Mouse (Mus musculus) mesoderm, embryonic 11.5 days (tissue): ENCODE measurements at regions not wholly inside any gene's neighbourhood (a gene's known extent, or its start where the extent isn't known, plus 50 kb on each side); places are given as distances from the start of the nearest gene placed in this dataset.

Source experiments
- DNase-seq: peaks from one replicate; pipeline ENCODE4 v3.0.0-alpha.2; 2012; ENCODE audit warnings: low read depth, low spot score

DNA sequence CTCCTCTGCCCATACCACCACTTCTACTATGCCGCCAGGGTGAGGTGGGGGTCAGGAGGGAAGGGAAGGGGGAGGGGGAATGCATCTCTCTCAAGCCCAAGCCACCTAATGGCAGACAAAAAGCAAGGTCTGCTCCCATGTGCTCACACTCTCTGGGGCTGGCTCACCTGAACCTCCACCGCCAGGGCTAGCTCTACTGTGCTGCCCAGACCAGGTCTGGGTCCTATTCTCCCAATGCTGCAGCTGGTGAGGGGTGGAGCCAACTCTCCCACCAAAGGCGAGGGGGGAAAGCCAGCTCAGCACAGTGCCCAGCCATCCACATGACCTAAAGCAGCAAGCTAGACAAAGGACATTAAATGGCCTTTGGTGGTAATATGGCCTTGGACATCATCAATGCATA, 158.6 kb downstream of the Chic2 start:
- no peak for DNase-seq

- no peak for DNase-seq
Observed at GRCm38 (mm10) chr5:74882563-74882962, 162.0 kb downstream of the Chic2 start.

DNA sequence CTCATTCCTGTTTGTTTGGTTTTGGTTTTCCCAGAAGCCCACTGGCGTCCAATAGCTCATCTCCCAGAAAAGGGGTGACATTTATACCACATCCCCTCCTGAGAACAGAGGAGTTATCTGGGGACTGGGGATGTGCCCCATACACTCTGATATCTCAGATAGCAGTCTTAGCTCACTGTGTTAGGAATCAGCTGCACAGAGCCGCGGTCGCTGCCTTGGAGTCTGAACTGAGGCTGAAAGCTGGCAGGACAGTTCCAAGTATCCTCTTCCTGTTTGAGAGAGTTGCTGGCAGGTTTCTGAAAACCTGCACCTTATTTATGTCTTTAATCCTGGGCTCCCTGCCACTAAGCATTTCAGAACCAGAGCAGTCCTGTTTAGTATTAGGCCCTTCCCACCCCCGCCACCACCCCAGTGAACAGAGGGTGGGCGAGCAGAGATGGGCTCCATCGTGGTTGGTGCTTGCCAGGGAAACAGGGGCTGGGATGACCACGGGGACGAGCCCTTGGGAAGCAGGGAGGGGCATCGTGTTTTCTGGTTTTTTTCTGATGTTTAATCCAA, 163.8 kb downstream of the Chic2 start:
- DNase-seq, result no peak

DNA sequence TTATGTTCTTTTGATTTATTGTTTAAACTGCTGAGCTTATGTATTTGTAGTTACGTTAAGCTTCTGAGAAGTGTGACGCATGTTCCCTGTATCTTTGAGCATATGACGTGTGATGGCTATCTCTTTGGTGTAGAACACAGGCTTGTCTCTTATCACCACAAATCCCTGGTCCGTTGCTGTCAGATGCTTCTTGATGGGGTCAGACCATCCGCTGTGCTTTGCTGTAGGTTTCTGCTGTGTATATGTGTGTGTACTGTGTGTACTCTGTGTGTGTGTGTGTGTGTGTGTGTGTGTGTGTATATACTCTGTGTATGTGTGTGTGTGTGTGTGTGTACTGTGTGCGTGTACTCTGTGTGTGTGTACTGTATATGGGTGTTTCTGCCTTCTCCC, 164.5 kb downstream of the Chic2 start:
- no peak for DNase-seq

DNA sequence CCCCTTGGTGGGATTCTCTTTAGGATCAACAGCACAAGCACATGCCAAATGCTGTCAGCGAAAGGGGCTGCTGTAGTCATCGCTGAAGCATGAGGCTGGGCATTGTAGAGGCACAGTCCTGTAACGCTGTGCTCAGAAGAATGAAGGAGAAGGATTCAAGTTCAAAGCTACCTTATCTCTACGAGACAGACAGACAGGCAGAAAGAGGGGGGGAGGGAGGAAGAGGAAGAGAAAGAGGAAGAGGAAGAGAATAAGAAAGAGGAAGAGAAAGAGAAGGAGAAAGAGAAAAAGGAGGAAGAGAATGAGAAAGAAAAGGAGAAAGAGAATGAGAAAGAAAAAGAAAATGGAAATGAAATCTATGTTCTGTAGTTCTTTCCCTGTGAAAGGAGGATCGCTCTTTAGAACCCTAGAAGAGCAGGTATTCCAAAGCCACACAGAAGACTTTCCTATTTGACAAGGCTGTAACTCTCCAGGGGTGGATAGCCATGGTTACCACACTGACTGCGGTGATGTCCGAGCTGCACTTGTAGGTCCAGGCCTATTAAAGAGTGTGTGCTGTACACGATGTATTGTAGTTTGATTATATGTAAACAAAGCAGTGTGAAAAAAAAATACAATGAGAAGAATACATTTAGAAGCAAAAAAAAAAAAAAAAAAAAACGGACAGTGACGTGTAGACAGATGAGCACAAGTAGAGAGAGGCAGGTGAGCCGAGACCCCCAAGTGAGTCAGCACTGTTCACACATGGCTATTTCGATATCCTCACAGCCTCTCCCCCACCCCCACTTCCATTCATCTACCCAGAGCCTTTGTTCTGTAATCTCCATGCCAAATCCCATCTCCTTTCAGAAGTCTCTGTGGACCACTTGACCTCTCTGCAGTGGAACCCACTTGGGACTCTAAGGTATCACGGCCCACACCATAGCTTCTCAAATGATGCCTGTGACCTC, 165.2 kb downstream of the Chic2 start:
- DNase-seq, result no peak

DNA sequence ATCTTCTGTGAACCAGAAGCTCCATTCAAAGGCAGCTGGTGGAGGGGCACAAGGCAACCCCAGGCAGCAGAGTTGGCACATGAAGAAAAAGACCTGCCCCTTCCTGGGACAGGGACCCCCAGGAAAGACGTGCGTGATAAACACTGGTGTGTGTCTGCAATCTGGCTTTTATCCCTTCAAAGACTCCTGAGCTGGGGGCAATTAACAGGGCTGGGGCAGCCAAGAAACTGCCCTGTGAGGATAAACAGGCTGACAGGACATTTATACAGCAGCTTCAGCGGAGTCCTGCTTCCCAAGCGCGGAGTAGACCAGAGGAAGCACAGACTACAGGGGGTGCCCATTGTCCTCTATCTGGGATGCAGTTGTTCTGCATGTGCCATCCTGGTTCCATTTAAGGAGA, 167.0 kb downstream of the Chic2 start:
- DNase-seq, result no peak

- DNase-seq, result no peak
Observed at GRCm38 (mm10) chr5:74877185-74877584, 167.4 kb downstream of the Chic2 start.

- no peak for DNase-seq
Observed at GRCm38 (mm10) chr5:74874691-74875090, 169.9 kb downstream of the Chic2 start.

- no peak for DNase-seq
Observed at GRCm38 (mm10) chr5:74870615-74871014, 167.9 kb upstream of the Lnx1 start.

- no peak for DNase-seq
Observed at GRCm38 (mm10) chr5:74867113-74867785, 164.5 kb upstream of the Lnx1 start.

DNA sequence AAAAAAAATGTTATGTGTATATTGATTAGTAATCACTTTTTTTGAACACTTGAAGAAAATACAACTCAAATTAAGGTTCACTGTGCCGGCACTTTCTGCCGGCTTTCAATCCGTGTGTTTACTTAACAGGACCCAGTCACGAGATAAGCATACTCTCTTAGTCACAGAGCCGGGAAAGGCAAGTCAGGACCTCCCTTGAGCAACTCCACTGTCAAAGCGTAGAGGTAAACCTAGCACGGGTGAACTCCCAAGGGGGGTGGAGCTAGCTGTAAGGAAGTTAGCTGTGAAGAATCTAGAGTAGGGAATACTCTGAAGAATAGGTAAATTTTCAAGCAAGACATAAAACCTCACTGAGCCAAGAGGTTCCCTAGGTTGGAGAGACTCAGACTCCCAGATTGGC, 164.0 kb upstream of the Lnx1 start:
- DNase-seq, result no peak

DNA sequence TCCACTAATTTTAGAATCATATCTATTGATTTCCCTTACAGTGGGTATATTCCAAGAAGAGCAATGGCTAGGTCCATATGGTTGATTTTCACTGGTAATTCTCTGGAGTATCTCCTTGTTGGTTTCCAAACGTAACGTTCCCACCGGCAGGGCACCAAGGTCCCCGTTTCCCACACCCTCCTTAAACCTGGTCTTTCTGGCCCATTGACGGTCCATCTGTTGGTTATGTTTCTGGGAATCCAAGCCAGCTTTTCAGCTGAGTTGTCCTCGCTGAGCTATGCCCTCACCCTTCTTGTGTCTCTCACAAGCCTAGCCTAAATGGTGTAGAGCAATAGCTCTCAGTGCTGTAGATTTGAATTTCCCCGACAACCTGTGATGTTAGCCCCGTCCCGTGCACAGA, 162.7 kb upstream of the Lnx1 start:
- DNase-seq, result no peak

DNA sequence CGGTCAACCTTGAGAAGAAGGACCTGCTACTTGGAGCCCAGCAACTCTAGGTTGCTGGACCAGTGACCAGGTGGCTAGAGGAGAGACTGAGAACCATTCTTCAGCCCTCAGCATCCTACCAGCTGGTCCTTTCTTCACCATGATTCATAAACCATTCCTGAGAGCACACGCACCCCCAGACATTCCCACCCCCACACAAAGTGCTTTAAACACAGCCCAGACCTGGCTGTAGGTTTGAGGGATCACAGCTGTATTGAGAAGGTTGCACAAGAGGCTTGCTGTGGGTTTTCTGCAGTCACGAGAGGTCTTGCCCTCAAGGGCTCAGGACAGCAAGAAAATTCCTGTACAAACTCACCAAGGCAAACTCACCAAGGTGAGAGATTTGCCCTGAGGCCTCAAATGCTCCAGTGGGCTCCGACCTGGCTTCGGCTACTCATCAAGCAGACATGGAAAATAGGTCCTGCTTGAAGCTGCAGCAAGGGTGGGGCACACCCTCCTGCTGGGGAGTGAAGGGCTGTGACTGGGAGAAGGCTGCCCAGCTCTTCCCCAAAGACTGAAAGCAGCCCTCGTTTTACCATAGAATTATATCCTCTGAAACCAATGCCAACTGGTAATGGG, 161.9 kb upstream of the Lnx1 start:
- no peak for DNase-seq

GRCm38 (mm10) chr5:74861297-74861696, 158.6 kb upstream of the Lnx1 start:
- DNase-seq, result no peak

DNA sequence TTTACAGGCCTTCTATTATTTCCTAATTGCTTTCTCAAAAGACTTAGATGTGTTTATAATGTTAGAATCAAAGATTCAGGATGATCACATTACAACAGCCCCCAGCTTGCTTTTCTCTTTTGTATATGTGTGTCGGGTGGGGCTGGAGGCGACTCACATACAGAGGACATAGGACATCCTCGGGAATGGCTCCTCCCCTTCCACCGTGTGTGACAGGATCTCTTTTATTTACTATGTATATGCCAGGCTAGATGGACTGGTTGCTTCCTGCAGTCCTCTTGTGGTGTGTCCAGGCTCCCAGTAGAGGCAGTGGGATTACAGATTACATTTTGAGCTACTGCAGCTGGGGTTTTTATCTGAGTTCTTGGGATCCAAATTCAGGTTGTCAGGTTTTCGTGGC, 155.1 kb upstream of the Lnx1 start:
- no peak for DNase-seq

DNA sequence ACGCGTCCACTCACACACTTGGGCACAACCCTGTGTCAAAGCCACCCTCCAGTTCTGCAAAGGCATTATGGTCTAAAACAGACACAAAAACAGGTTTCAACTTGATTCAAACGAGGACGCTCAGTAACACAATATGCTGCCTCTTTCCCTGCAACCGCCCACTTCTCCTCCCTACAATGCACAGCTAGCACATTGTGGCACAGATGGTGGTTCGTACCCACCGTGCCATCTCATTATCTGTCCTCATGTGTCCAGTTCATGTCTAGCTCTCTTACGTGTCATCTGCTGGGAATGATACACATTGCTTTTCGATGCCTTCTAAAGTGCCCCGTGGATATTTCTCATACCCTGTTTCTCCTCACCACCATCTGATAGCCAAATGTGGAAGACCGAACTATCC, 154.4 kb upstream of the Lnx1 start:
- DNase-seq, result no peak

GRCm38 (mm10) chr5:74847824-74848223, 145.1 kb upstream of the Lnx1 start:
- DNase-seq, result peak; percentile 37

DNA sequence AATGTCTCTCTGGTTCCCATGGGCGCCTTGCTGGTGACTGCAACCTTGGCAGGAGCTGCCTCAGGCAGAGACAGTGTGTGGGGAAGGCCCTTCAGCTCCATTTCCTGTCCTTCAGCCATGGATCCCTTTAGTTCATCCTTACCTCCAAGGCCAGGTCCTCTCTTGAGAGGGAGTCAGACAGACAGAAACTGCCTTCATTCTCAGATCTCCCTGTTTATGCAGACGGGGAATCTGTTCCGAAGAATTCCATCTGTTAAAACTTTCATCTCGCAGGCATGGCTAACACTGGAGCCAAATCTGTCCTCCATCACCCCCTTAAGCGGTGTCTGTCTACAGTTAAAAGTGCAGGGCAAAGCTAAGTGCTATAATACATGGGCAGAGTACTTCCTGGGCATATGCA, 144.0 kb upstream of the Lnx1 start:
- DNase-seq, result no peak

GRCm38 (mm10) chr5:74834401-74834800, 131.7 kb upstream of the Lnx1 start:
- no peak for DNase-seq

- DNase-seq, result no peak
Observed at GRCm38 (mm10) chr5:74833887-74834286, 131.2 kb upstream of the Lnx1 start.

DNA sequence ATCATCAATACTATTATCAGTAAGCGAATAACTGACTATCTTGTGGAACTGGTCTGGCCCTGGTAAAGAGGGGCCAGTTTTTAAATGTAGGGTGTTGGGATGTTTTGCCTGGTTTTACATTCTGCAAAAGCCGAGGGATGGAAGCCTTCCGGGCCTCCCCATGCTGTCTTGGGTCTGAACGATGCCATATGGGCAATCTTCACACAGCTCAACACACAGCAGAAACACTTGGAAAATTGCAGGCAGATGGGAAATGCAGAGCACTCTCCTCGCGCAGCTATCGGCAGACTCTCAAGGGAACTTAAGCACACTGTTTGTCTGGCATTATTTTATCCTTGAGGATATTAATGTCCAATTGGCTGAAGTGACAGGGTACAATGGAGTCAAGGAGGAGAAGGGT, 129.3 kb upstream of the Lnx1 start:
- DNase-seq, result peak; percentile 54

DNA sequence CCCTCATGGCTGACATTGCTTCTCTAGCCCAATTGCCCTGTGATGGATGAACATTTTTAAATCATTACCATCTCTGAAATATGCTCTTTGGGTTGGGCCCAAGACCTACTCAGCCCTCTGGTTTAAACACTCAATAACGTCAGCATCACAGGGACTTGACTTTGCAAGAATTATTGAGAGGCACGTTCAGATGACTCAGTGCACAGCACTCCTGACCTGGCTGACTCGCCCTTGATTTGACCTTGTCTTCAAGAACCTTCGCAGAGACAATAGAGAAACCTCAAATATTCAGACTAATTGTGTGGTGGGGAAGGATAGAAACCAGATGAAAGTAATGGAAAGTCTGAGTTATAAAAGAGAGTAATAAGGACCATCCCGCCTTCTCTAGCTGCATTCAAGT, 127.9 kb upstream of the Lnx1 start:
- DNase-seq, result no peak
